ENCODE assay signal across 10 mouse cellular contexts in the genomic region with DNA sequence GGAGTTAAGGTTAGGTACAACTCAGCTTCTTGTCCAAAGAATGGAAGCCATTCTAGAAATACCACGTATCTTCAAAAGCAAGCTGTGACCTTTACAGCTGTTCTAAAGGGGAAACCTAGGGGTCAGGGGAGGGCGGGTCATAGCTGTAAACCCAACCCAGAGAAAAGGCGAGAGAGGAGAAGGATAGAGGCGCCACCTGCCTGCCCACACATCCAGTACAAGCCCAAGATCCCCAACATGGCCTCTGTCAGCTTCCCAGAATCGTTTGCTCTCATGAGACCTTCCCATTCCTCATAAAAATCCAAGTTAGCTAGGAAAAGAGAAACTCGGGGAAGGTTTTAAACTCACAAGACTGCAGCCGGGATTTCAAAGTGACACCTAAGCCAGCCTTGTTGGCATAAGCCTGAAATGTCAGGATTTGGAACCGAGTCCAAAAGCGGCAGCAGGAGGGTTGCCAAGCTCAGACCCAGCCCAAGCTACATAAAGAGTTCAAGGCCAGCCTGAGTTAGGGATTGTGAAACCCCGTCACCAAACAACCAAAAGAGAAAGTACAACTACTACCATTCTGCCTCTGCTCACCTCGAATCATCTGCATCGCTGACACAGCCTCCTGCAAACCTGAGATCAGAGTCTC.
A peak's percentile ranks its signal among the peaks of the same experiment; 100 is the strongest.
DNase-seq lines count a peak whose midpoint lies in the region; ATAC-seq and TF ChIP-seq lines count a peak whose summit lies in the region.
"Had no signal": no experiment of that assay in that cellular context is flagged by ENCODE, and none has a peak within 500 bp of the region (broad histone marks: within the 10 kb centered on the region; RNA-seq: fewer than 3 reads in every experiment).

No protein-coding gene starts in this region.

- ATAC-seq in hindbrain, embryonic 13.5 days (ENCODE audit: low FRiP score): no peak
- ATAC-seq in megakaryocyte-erythroid progenitor cell, adult 5-6 weeks (replicated peaks; ENCODE audit: low FRiP score, low TSS enrichment, poor library complexity, severe bottlenecking): peak; percentile 49
- ATAC-seq: Patski had no signal

- no peak overlapping the region for H3K27ac ChIP-seq in hindbrain, embryonic 13.5 days
- no peak overlapping the region for H3K27ac ChIP-seq in hindbrain, embryonic 10.5 days
- H3K27ac ChIP-seq: embryonic facial prominence, embryonic 12.5 days had no signal

- no peak for TF ChIP-seq CTCF in lung, adult 2 months (IDR thresholded peaks at IDR 0.05; ENCODE audit: insufficient read depth, low read length)

- no peaks in the 10 kb centered on the region for H3K9me3 ChIP-seq in hindbrain, embryonic 13.5 days
- 0 out of 2 replicates have a peak, but pooled peaks cover 3% of the 10 kb centered on the region for H3K9me3 ChIP-seq in hindbrain, embryonic 10.5 days
- H3K9me3 ChIP-seq: embryonic facial prominence, embryonic 12.5 days had no signal

- H3K4me3 ChIP-seq in hindbrain, embryonic 13.5 days: no peak overlapping the region
- no peak overlapping the region for H3K4me3 ChIP-seq in hindbrain, embryonic 10.5 days
- no peak overlapping the region for H3K4me3 ChIP-seq in lung, adult 2 months (replicated peaks; ENCODE audit: extremely low read depth, low read depth, low read length)
- H3K4me3 ChIP-seq: embryonic facial prominence, embryonic 12.5 days had no signal

- no peak for TF ChIP-seq POLR2A in lung, adult 2 months (IDR thresholded peaks at IDR 0.05; ENCODE audit: borderline replicate concordance, extremely low read depth, low read depth, low read length)

- WGBS in hindbrain, embryonic 13.5 days: 84% methylated on average over 12 of the region's 12 CpGs
- 77% methylated on average over 12 of the region's 12 CpGs for whole genome bisulfite sequencing in hindbrain, embryonic 10.5 days
- 71% methylated on average over 12 of the region's 12 CpGs for WGBS in lung, adult 2 months

- H3K4me2 ChIP-seq in hindbrain, embryonic 13.5 days: no peak overlapping the region
- H3K4me2 ChIP-seq: embryonic facial prominence, embryonic 12.5 days had no signal

- 0 out of 2 replicates have a peak overlapping the region, but pooled peaks have one; percentile 2 for H3K9ac ChIP-seq in hindbrain, embryonic 13.5 days
- H3K9ac ChIP-seq: embryonic facial prominence, embryonic 12.5 days had no signal

- H3K4me1 ChIP-seq in hindbrain, embryonic 13.5 days (replicated peaks): peaks cover 33% of the 10 kb centered on the region
- H3K4me1 ChIP-seq in hindbrain, embryonic 10.5 days (replicated peaks): peaks cover 28% of the 10 kb centered on the region
- H3K4me1 ChIP-seq in lung, adult 2 months (ENCODE audit: control insufficient read depth, insufficient read depth, low read length): no peaks in the 10 kb centered on the region

- no peaks in the 10 kb centered on the region for H3K36me3 ChIP-seq in hindbrain, embryonic 13.5 days
- H3K36me3 ChIP-seq in hindbrain, embryonic 10.5 days: no peaks in the 10 kb centered on the region
- H3K36me3 ChIP-seq: embryonic facial prominence, embryonic 12.5 days had no signal

- DNase-seq in hindbrain, embryonic 10.5 days (ENCODE audit: low spot score): no peak
- peak; percentile 78 for DNase-seq in adrenal gland, adult 8-10 months
- peak; percentile 64 to 69 for DNase-seq in cerebellum, postnatal 36 days
- DNase-seq in frontal cortex, postnatal 10 days (ENCODE audit: low spot score in 2 of 2): no peak
- no peak for DNase-seq in gastrocnemius, postnatal 4 days (ENCODE audit: low spot score in 2 of 2)
- DNase-seq in lung, adult 2 months: no peak

- H3K27me3 ChIP-seq in hindbrain, embryonic 13.5 days: no peaks in the 10 kb centered on the region
- H3K27me3 ChIP-seq in hindbrain, embryonic 10.5 days (ENCODE audit: insufficient read depth, poor library complexity, severe bottlenecking): no peaks in the 10 kb centered on the region
- H3K27me3 ChIP-seq: embryonic facial prominence, embryonic 12.5 days; Patski had no signal

Comparison
In these comparisons a context has a peak if more than half of its experiments do, and no peak if none do; other contexts are left out.
1. DNase-seq: peak in adrenal gland, adult 8-10 months (single experiment) and cerebellum, postnatal 36 days (2 of 2); none in hindbrain, embryonic 10.5 days (single experiment), frontal cortex, postnatal 10 days (0 of 2), gastrocnemius, postnatal 4 days (0 of 2) and lung, adult 2 months (single experiment).